Mouse (Mus musculus) forebrain, embryonic 16.5 days (tissue): ENCODE measurements around the gene Mrpl51. TPM values are rescaled to one million over a fixed set of nuclear protein-coding genes. Genes with fewer than 3 reads are reported as not detected.

Source experiments
- ATAC-seq: fragments of 200-750 bp; cut with Nextera tagmentation; 2 replicates; pipeline ENCODE4 v1.8.0; 2017; ENCODE audit warnings: mild to moderate bottlenecking, moderate library complexity
- H3K27ac ChIP-seq: fragments of 300-500 bp; sonication (generic); 2 replicates; pipeline ENCODE4 v1.5.1; 2014; ENCODE audit warnings: low read length, control low read depth
- H3K27me3 ChIP-seq: fragments of 300-500 bp; sonication (generic); replicated peaks from 2 replicates; pipeline ENCODE4 v1.6.1; 2014; ENCODE audit warnings: low read length; ENCODE audit not compliant: control insufficient read depth, insufficient read depth
- H3K36me3 ChIP-seq: fragments of 300-500 bp; sonication (generic); 2 replicates; pipeline ENCODE4 v1.6.1; 2014; ENCODE audit not compliant: control insufficient read depth, insufficient read depth
- H3K4me1 ChIP-seq: fragments of 300-500 bp; sonication (generic); replicated peaks from 2 replicates; pipeline ENCODE4 v1.6.1; 2014; ENCODE audit warnings: low read length; ENCODE audit not compliant: control insufficient read depth, insufficient read depth
- H3K4me2 ChIP-seq: fragments of 300-500 bp; sonication (generic); 2 replicates; pipeline ENCODE4 v1.6.1; 2014; ENCODE audit warnings: mild to moderate bottlenecking, low read length, control low read depth
- H3K4me3 ChIP-seq: fragments of 300-500 bp; sonication (generic); replicated peaks from 2 replicates; pipeline ENCODE4 v1.5.1; 2014; ENCODE audit warnings: mild to moderate bottlenecking, low read length, control low read depth
- H3K9ac ChIP-seq: fragments of 300-500 bp; sonication (generic); replicated peaks from 2 replicates; pipeline ENCODE4 v1.6.1; 2014; ENCODE audit warnings: low read depth, low read length, control low read depth
- H3K9me3 ChIP-seq: fragments of 300-500 bp; sonication (generic); 2 replicates; pipeline ENCODE4 v1.6.1; 2016; ENCODE audit warnings: low read length; ENCODE audit not compliant: control insufficient read depth
- WGBS: fragments of 180-500 bp; shearing (Covaris S2); extraction: QIAGEN DNeasy Blood & Tissue Kit; methylation state at CpG from one replicate; pipeline ENCODE4 v1.1.7; 2014; 5-methylcytosine and 5-hydroxymethylcytosine counted together
- polyA plus RNA-seq: library from polyadenylated mRNA; unstranded; fragments of >200 nt; fragmentation: Nextera tagmentation; extraction: Ambion mirVana; gene quantifications from 2 replicates; pipeline ENCODE4 v1.2.1, GENCODE M21; 2015

Mrpl51 gene
- polyA plus RNA-seq, 1 experiment from 2014 or later = 140 TPM

- Histone ChIP-seq H3K4me2 (no peak overlapping the region), H3K27ac (no peak overlapping the region), H3K27me3 (no peaks in the 10 kb centered on the region), H3K9ac (no peak overlapping the region), H3K9me3 (no peaks in the 10 kb centered on the region), H3K4me3 (no peak overlapping the region), H3K4me1 (0 out of 2 replicates have a peak, but pooled peaks cover 2% of the 10 kb centered on the region), H3K36me3 (no peaks in the 10 kb centered on the region)
- no peak for ATAC-seq
- 92% methylated on average over 20 of the region's 20 CpGs for WGBS
These were observed 29.6 kb downstream of the Mrpl51 start for GRCm38 (mm10) chr6:125221115-125221745.

- Histone ChIP-seq H3K4me2 (no peak overlapping the region), H3K4me3 (no peak overlapping the region), H3K27me3 (no peaks in the 10 kb centered on the region), H3K4me1 (no peaks in the 10 kb centered on the region), H3K9ac (no peak overlapping the region), H3K9me3 (no peaks in the 10 kb centered on the region), H3K27ac (no peak overlapping the region), H3K36me3 (no peaks in the 10 kb centered on the region)
- no peak for ATAC-seq
- WGBS = 66% methylated on average over 2 of the region's 2 CpGs
These were observed 30.5 kb downstream of the Mrpl51 start for GRCm38 (mm10) chr6:125222146-125222545.

DNA sequence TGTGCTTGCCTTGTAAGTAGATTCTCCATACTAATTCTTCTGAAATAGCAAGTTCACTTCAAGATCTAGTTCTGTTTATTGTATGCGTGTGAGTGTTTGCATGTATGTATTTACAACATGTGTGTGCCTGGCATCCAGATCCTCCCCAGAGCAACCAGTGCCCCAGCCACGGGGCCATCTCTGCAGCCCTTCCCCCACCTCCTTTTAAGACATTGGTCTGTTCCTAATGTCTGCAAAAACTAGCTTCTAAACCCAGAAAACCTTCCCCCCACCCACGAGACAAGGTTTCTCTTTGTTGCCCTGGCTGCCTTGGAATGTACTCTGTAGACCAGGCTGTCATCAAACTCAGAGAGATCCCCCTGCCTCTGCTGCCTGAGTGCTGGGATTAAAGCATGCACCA is 31.0 kb downstream of the Mrpl51 start:
- no peak overlapping the region for H3K4me3 ChIP-seq
- 86% methylated on average over 3 of the region's 3 CpGs for WGBS
- H3K4me1 ChIP-seq = no peaks in the 10 kb centered on the region
- no peaks in the 10 kb centered on the region for H3K9me3 ChIP-seq
- H3K36me3 ChIP-seq = no peaks in the 10 kb centered on the region
- H3K27me3 ChIP-seq = no peaks in the 10 kb centered on the region
- no peak overlapping the region for H3K4me2 ChIP-seq
- no peak overlapping the region for H3K27ac ChIP-seq
- ATAC-seq = no peak
- H3K9ac ChIP-seq = no peak overlapping the region

DNA sequence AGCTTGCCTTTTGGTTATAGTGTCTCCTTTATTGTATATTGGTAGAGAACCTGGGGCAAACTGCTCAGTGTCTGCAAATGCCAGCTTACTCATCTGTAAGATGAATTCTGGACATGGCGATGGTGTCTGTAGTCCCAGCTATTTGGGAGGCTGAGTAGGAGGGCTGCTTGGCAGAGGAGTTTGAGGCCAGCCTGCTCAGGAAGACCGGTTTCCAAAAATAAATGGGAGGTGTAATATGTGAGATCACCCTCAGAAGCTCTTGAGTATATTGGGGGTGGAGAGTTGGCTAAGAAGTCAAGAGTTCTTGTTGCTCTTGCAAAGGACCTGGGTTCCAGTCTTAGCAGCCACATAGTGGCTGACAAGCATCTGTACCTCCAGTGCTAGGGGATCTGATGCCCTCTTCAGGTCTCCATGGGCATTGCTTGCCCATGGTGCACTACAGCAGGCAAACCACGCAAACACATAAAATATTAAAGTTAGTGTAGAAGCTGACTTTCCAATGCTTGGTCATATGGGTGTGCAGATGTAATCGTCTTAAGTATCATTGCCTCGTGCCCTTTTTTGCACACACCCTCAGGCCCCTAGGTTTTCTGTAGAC is 34.0 kb downstream of the Mrpl51 start:
- WGBS = 80% methylated on average over 5 of the region's 5 CpGs
- no peak overlapping the region for H3K4me3 ChIP-seq
- H3K27ac ChIP-seq = no peak overlapping the region
- H3K4me1 ChIP-seq = no peaks in the 10 kb centered on the region
- H3K9ac ChIP-seq = no peak overlapping the region
- H3K36me3 ChIP-seq = no peaks in the 10 kb centered on the region
- H3K9me3 ChIP-seq = no peaks in the 10 kb centered on the region
- H3K4me2 ChIP-seq = no peak overlapping the region
- H3K27me3 ChIP-seq = no peaks in the 10 kb centered on the region
- no peak for ATAC-seq

- H3K27ac ChIP-seq = no peak overlapping the region
- no peak overlapping the region for H3K9ac ChIP-seq
- ATAC-seq = no peak
These were observed 39.0 kb downstream of the Mrpl51 start for GRCm38 (mm10) chr6:125230571-125230970.

GRCm38 (mm10) chr6:125231117-125232044 is 39.8 kb downstream of the Mrpl51 start, which contains the start of gene Tapbpl:
TSS of gene Tapbpl (minus strand) at chr6:125231860.
- Histone ChIP-seq H3K27me3 (no peaks in the 10 kb centered on the region), H3K4me1 (peaks cover 14% of the 10 kb centered on the region), H3K36me3 (no peaks in the 10 kb centered on the region), H3K9ac (peak within 1 kb of the TSS; percentile 59), H3K9me3 (no peaks in the 10 kb centered on the region), H3K4me2 (peak within 1 kb of the TSS; percentile 73), H3K27ac (0 out of 2 replicates have a peak within 1 kb of the TSS, but pooled peaks have one; percentile 6), H3K4me3 (peak within 1 kb of the TSS; percentile 38)
- peak; percentile 80 for ATAC-seq
- 12% methylated on average over 16 of the region's 16 CpGs for WGBS

More at GRCm38 (mm10) chr6:125230571-125230970, 39.0 kb downstream of the Mrpl51 start:
- H3K27me3 ChIP-seq = no peaks in the 10 kb centered on the region
- H3K4me1 ChIP-seq = peaks cover 14% of the 10 kb centered on the region
- 69% methylated on average over 9 of the region's 9 CpGs for WGBS
- no peaks in the 10 kb centered on the region for H3K9me3 ChIP-seq
- no peak overlapping the region for H3K4me3 ChIP-seq
- H3K36me3 ChIP-seq = no peaks in the 10 kb centered on the region
- no peak overlapping the region for H3K4me2 ChIP-seq

DNA sequence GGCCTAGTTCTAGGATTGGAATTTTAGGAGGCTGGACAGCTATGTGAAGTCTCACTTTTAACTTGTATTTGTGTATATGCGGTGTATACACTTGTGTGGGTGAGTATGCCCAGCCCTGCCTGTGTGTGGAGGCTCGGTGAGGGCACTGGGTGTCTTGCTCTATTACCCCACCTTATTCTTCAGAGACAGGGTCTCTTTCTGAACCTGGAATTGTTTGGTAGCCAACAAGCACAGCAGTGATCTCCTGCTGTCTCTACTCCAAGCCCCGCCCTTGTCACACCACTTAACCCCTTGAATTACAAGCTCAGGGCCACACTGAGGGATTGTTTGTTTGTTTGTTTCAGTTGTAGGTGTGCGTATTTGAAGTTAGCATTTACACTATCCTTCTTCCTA is 40.4 kb downstream of the Mrpl51 start:
- WGBS = 71% methylated on average over 4 of the region's 4 CpGs
- Histone ChIP-seq H3K4me1 (peaks cover 14% of the 10 kb centered on the region), H3K4me3 (peak overlapping the region; percentile 38), H3K9me3 (no peaks in the 10 kb centered on the region), H3K9ac (peak overlapping the region; percentile 59; the same call in 1 of the 2 replicates), H3K27me3 (no peaks in the 10 kb centered on the region), H3K4me2 (peak overlapping the region; percentile 73), H3K36me3 (no peaks in the 10 kb centered on the region), H3K27ac (no peak overlapping the region)
- ATAC-seq = no peak

DNA sequence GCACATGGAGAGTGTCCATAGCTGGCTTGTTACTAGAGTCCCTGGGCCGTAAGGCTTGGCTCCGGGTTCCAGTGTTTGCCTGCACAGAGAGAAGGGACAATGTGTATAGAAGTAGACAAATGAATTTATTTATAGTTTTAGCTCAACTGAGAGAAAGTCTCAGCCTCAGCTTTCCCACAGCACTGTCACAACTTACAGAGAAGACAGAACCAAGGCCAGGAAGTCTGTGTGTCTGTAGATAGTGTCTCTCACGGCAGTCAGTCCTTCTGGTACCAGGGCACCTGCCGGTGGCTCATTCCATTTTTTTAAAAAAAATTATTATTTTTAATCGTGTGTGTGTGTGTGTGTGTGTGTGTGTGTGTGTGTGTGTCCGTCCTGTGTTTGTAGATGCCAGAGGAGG is 40.9 kb downstream of the Mrpl51 start:
- no peak overlapping the region for H3K4me2 ChIP-seq
- peaks cover 14% of the 10 kb centered on the region for H3K4me1 ChIP-seq
- 84% methylated on average over 6 of the region's 6 CpGs for whole genome bisulfite sequencing
- H3K27ac ChIP-seq = no peak overlapping the region
- H3K4me3 ChIP-seq = no peak overlapping the region
- no peaks in the 10 kb centered on the region for H3K9me3 ChIP-seq
- no peak for ATAC-seq
- H3K36me3 ChIP-seq = no peaks in the 10 kb centered on the region
- H3K27me3 ChIP-seq = no peaks in the 10 kb centered on the region
- no peak overlapping the region for H3K9ac ChIP-seq
